Mouse (Mus musculus) embryonic fibroblast, embryonic 13.5 days (primary cell): Measurements from ENCODE around the gene Gata2. TPM values are rescaled to one million over a fixed set of nuclear protein-coding genes. Genes with fewer than 3 reads are reported as not detected.

Experiments used
- H3K27ac ChIP-seq: 2 replicates; pipeline ENCODE4 v1.5.1; 2012; ENCODE audit warnings: low read length, control low read depth, inconsistent platforms; ENCODE audit not compliant: insufficient read depth
- H3K4me1 ChIP-seq: 2 replicates; pipeline ENCODE4 v1.6.1; 2011; ENCODE audit warnings: low read length; ENCODE audit not compliant: control insufficient read depth, insufficient read depth
- H3K4me3 ChIP-seq: 2 replicates; pipeline ENCODE4 v1.5.1; 2011; ENCODE audit warnings: mild to moderate bottlenecking, control low read depth, low read length; ENCODE audit not compliant: insufficient read depth
- CTCF ChIP-seq: IDR thresholded peaks from 2 replicates; pipeline ENCODE4 v1.5.1; 2011; ENCODE audit warnings: mild to moderate bottlenecking, control low read depth, low read length, moderate library complexity, borderline replicate concordance; ENCODE audit not compliant: insufficient read depth
- POLR2A ChIP-seq: IDR thresholded peaks from 2 replicates; pipeline ENCODE4 v1.6.1; 2011; ENCODE audit warnings: low read depth, mild to moderate bottlenecking, control low read depth, low read length, moderate library complexity
- polyA plus RNA-seq: library from polyadenylated mRNA; stranded (reverse); fragments of >200 nt; gene quantifications from 2 replicates; pipeline ENCODE4 v1.2.4, GENCODE M21; 2011; ENCODE audit warnings: low read depth; ENCODE audit not compliant: missing spikeins, insufficient read length

Gata2 gene
- polyA plus RNA-seq, 1 experiment: 6.4 TPM

- Histone ChIP-seq H3K4me1 (peaks cover 7% of the 10 kb centered on the region; the same call in 1 of the 2 replicates), H3K27ac (no peak overlapping the region), H3K4me3 (peak overlapping the region; percentile 52)
- TF ChIP-seq POLR2A (no peak), CTCF (no peak)
These were observed 6.3 kb downstream of the Gata2 start for GRCm38 (mm10) chr6:88199718-88200692.

- TF ChIP-seq CTCF: no peak
- TF ChIP-seq POLR2A: no peak
- no peak overlapping the region for H3K27ac ChIP-seq
- no peak overlapping the region for H3K4me3 ChIP-seq
- H3K4me1 ChIP-seq: peaks cover 9% of the 10 kb centered on the region; the same call in 1 of the 2 replicates
These were observed 7.3 kb downstream of the Gata2 start for GRCm38 (mm10) chr6:88200693-88201609.

GRCm38 (mm10) chr6:88201926-88202700 is 8.4 kb downstream of the Gata2 start:
- Histone ChIP-seq H3K4me3 (no peak overlapping the region), H3K4me1 (peaks cover 9% of the 10 kb centered on the region; the same call in 1 of the 2 replicates), H3K27ac (no peak overlapping the region)
- TF ChIP-seq POLR2A: no peak
- no peak for TF ChIP-seq CTCF

- Histone ChIP-seq H3K4me3 (no peak overlapping the region), H3K4me1 (peaks cover 9% of the 10 kb centered on the region; the same call in 1 of the 2 replicates), H3K27ac (peak overlapping the region; percentile 86)
- TF ChIP-seq POLR2A: no peak
- TF ChIP-seq CTCF: no peak
These were observed 9.4 kb downstream of the Gata2 start for GRCm38 (mm10) chr6:88202921-88203690.

- no peak overlapping the region for H3K4me3 ChIP-seq
- H3K27ac ChIP-seq: peak overlapping the region; percentile 86
- TF ChIP-seq POLR2A: no peak
- no peak for TF ChIP-seq CTCF
- H3K4me1 ChIP-seq: peaks cover 9% of the 10 kb centered on the region; the same call in 1 of the 2 replicates
These were observed 10.2 kb downstream of the Gata2 start for GRCm38 (mm10) chr6:88203791-88204405.

GRCm38 (mm10) chr6:88204531-88205385 is 11.1 kb downstream of the Gata2 start:
- H3K4me3 ChIP-seq: no peak overlapping the region
- no peak for TF ChIP-seq POLR2A
- TF ChIP-seq CTCF: no peak
- no peak overlapping the region for H3K27ac ChIP-seq
- peaks cover 9% of the 10 kb centered on the region; the same call in 1 of the 2 replicates for H3K4me1 ChIP-seq

GRCm38 (mm10) chr6:88205386-88205700 is 11.7 kb downstream of the Gata2 start:
- TF ChIP-seq CTCF: no peak
- no peak for TF ChIP-seq POLR2A
- Histone ChIP-seq H3K27ac (no peak overlapping the region), H3K4me1 (peaks cover 9% of the 10 kb centered on the region; the same call in 1 of the 2 replicates), H3K4me3 (no peak overlapping the region)
